Mouse (Mus musculus) liver, embryonic 15.5 days (tissue): ENCODE measurements around the gene Dyrk1a. TPM values are rescaled to one million over a fixed set of nuclear protein-coding genes. Genes with fewer than 3 reads are reported as not detected.

Experiments
- ATAC-seq: fragments of 200-750 bp; cut with Nextera tagmentation; 2 replicates; pipeline ENCODE4 v1.8.0; 2017; ENCODE audit warnings: moderate number of reproducible peaks, mild to moderate bottlenecking, moderate library complexity; ENCODE audit not compliant: insufficient read depth
- H3K27ac ChIP-seq: fragments of 300-500 bp; sonication (generic); replicated peaks from 2 replicates; pipeline ENCODE4 v1.5.1; 2015; ENCODE audit warnings: mild to moderate bottlenecking, inconsistent platforms
- H3K27me3 ChIP-seq: fragments of 300-500 bp; sonication (generic); 2 replicates; pipeline ENCODE4 v1.6.1; 2015; ENCODE audit warnings: mild to moderate bottlenecking, inconsistent platforms
- H3K36me3 ChIP-seq: fragments of 300-500 bp; sonication (generic); replicated peaks from 2 replicates; pipeline ENCODE4 v1.6.1; 2015; ENCODE audit warnings: moderate library complexity, mild to moderate bottlenecking, inconsistent platforms
- H3K4me1 ChIP-seq: fragments of 300-500 bp; sonication (generic); replicated peaks from 2 replicates; pipeline ENCODE4 v1.6.1; 2015; ENCODE audit warnings: inconsistent platforms
- H3K4me2 ChIP-seq: fragments of 300-500 bp; sonication (generic); 2 replicates; pipeline ENCODE4 v1.6.1; 2015; ENCODE audit warnings: moderate library complexity, mild to moderate bottlenecking, inconsistent platforms
- H3K4me3 ChIP-seq: fragments of 300-500 bp; sonication (generic); replicated peaks from 2 replicates; pipeline ENCODE4 v1.5.1; 2015; ENCODE audit warnings: mild to moderate bottlenecking, inconsistent platforms
- H3K9ac ChIP-seq: fragments of 300-500 bp; sonication (generic); 2 replicates; pipeline ENCODE4 v1.6.1; 2015; ENCODE audit warnings: moderate library complexity, mild to moderate bottlenecking, inconsistent platforms
- H3K9me3 ChIP-seq: fragments of 300-500 bp; sonication (generic); replicated peaks from 2 replicates; pipeline ENCODE4 v1.6.1; 2016; ENCODE audit warnings: inconsistent platforms
- WGBS: fragments of 180-500 bp; shearing (Covaris S2); methylation state at CpG from one replicate; pipeline ENCODE4 v1.1.7; 2015; ENCODE audit warnings: mixed read lengths; ENCODE audit not compliant: insufficient replicate concordance; 5-methylcytosine and 5-hydroxymethylcytosine counted together
- polyA plus RNA-seq: library from polyadenylated mRNA; unstranded; fragments of >200 nt; fragmentation: Nextera tagmentation; extraction: Ambion mirVana; gene quantifications from 2 replicates; pipeline ENCODE4 v1.2.1, GENCODE M21; 2015

Dyrk1a gene
- polyA plus RNA-seq, 1 experiment from 2014 or later: 4.4 TPM

- Histone ChIP-seq H3K27ac (no peak overlapping the region), H3K36me3 (no peaks in the 10 kb centered on the region), H3K27me3 (peaks cover 14% of the 10 kb centered on the region), H3K4me3 (no peak overlapping the region), H3K9ac (no peak overlapping the region), H3K4me1 (0 out of 2 replicates have a peak, but pooled peaks cover 4% of the 10 kb centered on the region), H3K4me2 (no peak overlapping the region), H3K9me3 (no peaks in the 10 kb centered on the region)
- no peak for ATAC-seq
- 49% methylated on average over 4 of the region's 4 CpGs for WGBS
Measured at GRCm38 (mm10) chr16:94719488-94719887, 149.7 kb downstream of the Dyrk1a start.

GRCm38 (mm10) chr16:94720476-94721153 lies 150.8 kb downstream of the Dyrk1a start:
- Histone ChIP-seq H3K9ac (no peak overlapping the region), H3K4me2 (no peak overlapping the region), H3K4me1 (peaks cover 11% of the 10 kb centered on the region; the same call in 1 of the 2 replicates), H3K4me3 (no peak overlapping the region), H3K27ac (no peak overlapping the region), H3K36me3 (no peaks in the 10 kb centered on the region), H3K27me3 (peaks cover 19% of the 10 kb centered on the region; the same call in 1 of the 2 replicates), H3K9me3 (no peaks in the 10 kb centered on the region)
- 42% methylated on average over 7 of the region's 7 CpGs for WGBS
- ATAC-seq: no peak

GRCm38 (mm10) chr16:94721549-94722006 lies 151.8 kb downstream of the Dyrk1a start:
- Histone ChIP-seq H3K27ac (no peak overlapping the region), H3K4me1 (peaks cover 11% of the 10 kb centered on the region; the same call in 1 of the 2 replicates), H3K9ac (no peak overlapping the region), H3K36me3 (no peaks in the 10 kb centered on the region), H3K9me3 (no peaks in the 10 kb centered on the region), H3K27me3 (peaks cover 19% of the 10 kb centered on the region; the same call in 1 of the 2 replicates), H3K4me2 (no peak overlapping the region), H3K4me3 (no peak overlapping the region)
- no peak for ATAC-seq
- WGBS: 58% methylated on average over 10 of the region's 10 CpGs

GRCm38 (mm10) chr16:94722936-94723335 lies 153.1 kb downstream of the Dyrk1a start:
- ATAC-seq: no peak
- no peak overlapping the region for H3K9ac ChIP-seq
- H3K9me3 ChIP-seq: no peaks in the 10 kb centered on the region
- H3K27me3 ChIP-seq: peaks cover 19% of the 10 kb centered on the region; the same call in 1 of the 2 replicates
- no peak overlapping the region for H3K4me2 ChIP-seq
- H3K4me3 ChIP-seq: no peak overlapping the region
- peaks cover 11% of the 10 kb centered on the region; the same call in 1 of the 2 replicates for H3K4me1 ChIP-seq
- H3K27ac ChIP-seq: no peak overlapping the region
- H3K36me3 ChIP-seq: no peaks in the 10 kb centered on the region
- 59% methylated on average over 12 of the region's 12 CpGs for WGBS

- Histone ChIP-seq H3K9me3 (no peaks in the 10 kb centered on the region), H3K36me3 (no peaks in the 10 kb centered on the region), H3K27me3 (peaks cover 19% of the 10 kb centered on the region; the same call in 1 of the 2 replicates), H3K9ac (no peak overlapping the region), H3K4me1 (peaks cover 11% of the 10 kb centered on the region; the same call in 1 of the 2 replicates), H3K4me2 (peak overlapping the region; percentile 63), H3K4me3 (peak overlapping the region; percentile 42), H3K27ac (no peak overlapping the region)
- ATAC-seq: peak; percentile 31; the same call in 1 of the 2 replicates
- WGBS: under 1% methylated on average over 23 of the region's 23 CpGs
Measured at GRCm38 (mm10) chr16:94724061-94724596, 154.3 kb downstream of the Dyrk1a start.

- H3K9me3 ChIP-seq: no peaks in the 10 kb centered on the region
- H3K9ac ChIP-seq: no peak overlapping the region
- peak overlapping the region; percentile 42 for H3K4me3 ChIP-seq
- peak overlapping the region; percentile 63 for H3K4me2 ChIP-seq
- peaks cover 19% of the 10 kb centered on the region; the same call in 1 of the 2 replicates for H3K27me3 ChIP-seq
- no peaks in the 10 kb centered on the region for H3K36me3 ChIP-seq
- no peak overlapping the region for H3K27ac ChIP-seq
- ATAC-seq: no peak
- WGBS: 4% methylated on average over 18 of the region's 18 CpGs
- H3K4me1 ChIP-seq: peaks cover 11% of the 10 kb centered on the region; the same call in 1 of the 2 replicates
Measured at GRCm38 (mm10) chr16:94724747-94725211, 155.0 kb downstream of the Dyrk1a start.

GRCm38 (mm10) chr16:94729236-94729635 lies 159.4 kb downstream of the Dyrk1a start:
- Histone ChIP-seq H3K27me3 (peaks cover 8% of the 10 kb centered on the region; the same call in 1 of the 2 replicates), H3K27ac (no peak overlapping the region)

GRCm38 (mm10) chr16:94731027-94731426 lies 161.2 kb downstream of the Dyrk1a start:
- H3K36me3 ChIP-seq: no peaks in the 10 kb centered on the region
- WGBS: 49% methylated on average over 12 of the region's 12 CpGs
- no peaks in the 10 kb centered on the region for H3K27me3 ChIP-seq
- H3K27ac ChIP-seq: no peak overlapping the region
- no peak for ATAC-seq
- H3K4me3 ChIP-seq: no peak overlapping the region
- H3K9ac ChIP-seq: no peak overlapping the region
- no peaks in the 10 kb centered on the region for H3K4me1 ChIP-seq
- H3K4me2 ChIP-seq: no peak overlapping the region
- no peaks in the 10 kb centered on the region for H3K9me3 ChIP-seq

More at GRCm38 (mm10) chr16:94729236-94729635, 159.4 kb downstream of the Dyrk1a start:
- ATAC-seq: no peak
- no peaks in the 10 kb centered on the region for H3K9me3 ChIP-seq
- no peaks in the 10 kb centered on the region for H3K36me3 ChIP-seq
- whole genome bisulfite sequencing: 72% methylated on average over 6 of the region's 6 CpGs
- no peak overlapping the region for H3K4me3 ChIP-seq
- no peak overlapping the region for H3K4me2 ChIP-seq
- no peak overlapping the region for H3K9ac ChIP-seq
- H3K4me1 ChIP-seq: peaks cover 8% of the 10 kb centered on the region; the same call in 1 of the 2 replicates

GRCm38 (mm10) chr16:94735472-94735871 lies 165.7 kb downstream of the Dyrk1a start:
- no peak overlapping the region for H3K4me3 ChIP-seq
- no peaks in the 10 kb centered on the region for H3K4me1 ChIP-seq
- H3K27ac ChIP-seq: no peak overlapping the region
- no peak for ATAC-seq
- no peaks in the 10 kb centered on the region for H3K27me3 ChIP-seq
- H3K9ac ChIP-seq: no peak overlapping the region
- WGBS: 51% methylated on average over 3 of the region's 3 CpGs
- H3K9me3 ChIP-seq: no peaks in the 10 kb centered on the region
- H3K36me3 ChIP-seq: no peaks in the 10 kb centered on the region
- H3K4me2 ChIP-seq: no peak overlapping the region

GRCm38 (mm10) chr16:94736462-94737358 lies 166.9 kb downstream of the Dyrk1a start:
- no peak overlapping the region for H3K9ac ChIP-seq
- H3K27ac ChIP-seq: no peak overlapping the region
- H3K27me3 ChIP-seq: no peaks in the 10 kb centered on the region
- H3K4me1 ChIP-seq: no peaks in the 10 kb centered on the region
- no peaks in the 10 kb centered on the region for H3K9me3 ChIP-seq
- no peak overlapping the region for H3K4me3 ChIP-seq
- no peak overlapping the region for H3K4me2 ChIP-seq
- ATAC-seq: no peak
- H3K36me3 ChIP-seq: no peaks in the 10 kb centered on the region
- WGBS: 66% methylated on average over 8 of the region's 8 CpGs

GRCm38 (mm10) chr16:94737359-94737687 lies 167.5 kb downstream of the Dyrk1a start:
- Histone ChIP-seq H3K27ac (no peak overlapping the region), H3K4me3 (no peak overlapping the region), H3K9me3 (no peaks in the 10 kb centered on the region), H3K27me3 (no peaks in the 10 kb centered on the region), H3K36me3 (no peaks in the 10 kb centered on the region), H3K9ac (no peak overlapping the region), H3K4me1 (no peaks in the 10 kb centered on the region), H3K4me2 (no peak overlapping the region)
- ATAC-seq: no peak
- 64% methylated on average over 1 of the region's 1 CpGs for WGBS
